Mouse (Mus musculus) embryonic facial prominence, embryonic 11.5 days (tissue): Measurements from ENCODE around the gene Gm49358. TPM values are rescaled to one million over a fixed set of nuclear protein-coding genes. Genes with fewer than 3 reads are reported as not detected.

Source experiments
- ATAC-seq: fragments of 200-750 bp; cut with Nextera tagmentation; replicated peaks from 2 replicates; pipeline ENCODE4 v1.8.0; 2017; ENCODE audit warnings: low read depth; ENCODE audit not compliant: insufficient number of reproducible peaks, low FRiP score, low TSS enrichment
- DNase-seq: peaks from one replicate; pipeline ENCODE4 v3.0.0-alpha.2; 2015; ENCODE audit warnings: low spot score
- H3K27ac ChIP-seq: fragments of 300-500 bp; sonication (generic); replicated peaks from 2 replicates; pipeline ENCODE4 v1.5.1; 2014; ENCODE audit warnings: mild to moderate bottlenecking, low read depth, low read length, control low read depth
- H3K27me3 ChIP-seq: fragments of 300-500 bp; sonication (generic); 2 replicates; pipeline ENCODE4 v1.6.1; 2014; ENCODE audit warnings: mild to moderate bottlenecking, low read length, moderate library complexity, mixed read lengths; ENCODE audit not compliant: control insufficient read depth, insufficient read depth
- H3K36me3 ChIP-seq: fragments of 300-500 bp; sonication (generic); replicated peaks from 2 replicates; pipeline ENCODE4 v1.6.1; 2014; ENCODE audit warnings: low read depth, mild to moderate bottlenecking, low read length, moderate library complexity, mixed read lengths; ENCODE audit not compliant: control insufficient read depth, insufficient read depth
- H3K4me1 ChIP-seq: fragments of 300-500 bp; sonication (generic); 2 replicates; pipeline ENCODE4 v1.6.1; 2014; ENCODE audit warnings: low read length, mixed read lengths; ENCODE audit not compliant: control insufficient read depth, insufficient read depth
- H3K4me2 ChIP-seq: fragments of 300-500 bp; sonication (generic); 2 replicates; pipeline ENCODE4 v1.6.1; 2014; ENCODE audit warnings: low read depth, mild to moderate bottlenecking, control low read depth, low read length, moderate library complexity
- H3K4me3 ChIP-seq: fragments of 300-500 bp; sonication (generic); 2 replicates; pipeline ENCODE4 v1.5.1; 2014; ENCODE audit warnings: low read depth, low read length, control low read depth
- H3K9ac ChIP-seq: fragments of 300-500 bp; sonication (generic); replicated peaks from 2 replicates; pipeline ENCODE4 v1.6.1; 2014; ENCODE audit warnings: mild to moderate bottlenecking, control low read depth, low read length
- H3K9me3 ChIP-seq: fragments of 300-500 bp; sonication (generic); replicated peaks from 2 replicates; pipeline ENCODE4 v1.6.1; 2016; ENCODE audit warnings: mild to moderate bottlenecking, low read length, inconsistent platforms, mixed read lengths; ENCODE audit not compliant: control insufficient read depth
- WGBS: fragments of 180-500 bp; shearing (Covaris S2); extraction: QIAGEN DNeasy Blood & Tissue Kit; methylation state at CpG from one replicate; pipeline ENCODE4 v1.1.7; 2014; 5-methylcytosine and 5-hydroxymethylcytosine counted together
- polyA plus RNA-seq: library from polyadenylated mRNA; unstranded; fragments of >200 nt; fragmentation: Nextera tagmentation; extraction: Ambion mirVana; gene quantifications from 2 replicates; pipeline ENCODE4 v1.2.1, GENCODE M21; 2014

Gm49358 gene
- polyA plus RNA-seq, 1 experiment from 2014 or later, result 0.31 TPM

- Histone ChIP-seq H3K27me3 (no peaks in the 10 kb centered on the region), H3K4me1 (no peaks in the 10 kb centered on the region), H3K4me3 (no peak overlapping the region), H3K4me2 (no peak overlapping the region), H3K36me3 (no peaks in the 10 kb centered on the region), H3K9me3 (no peaks in the 10 kb centered on the region), H3K27ac (no peak overlapping the region), H3K9ac (no peak overlapping the region)
- no peak for ATAC-seq
- 76% methylated on average over 9 of the region's 9 CpGs for WGBS
- no peak for DNase-seq
Observed at GRCm38 (mm10) chr10:86846926-86847467, 83.2 kb downstream of the Gm49358 start.

DNA sequence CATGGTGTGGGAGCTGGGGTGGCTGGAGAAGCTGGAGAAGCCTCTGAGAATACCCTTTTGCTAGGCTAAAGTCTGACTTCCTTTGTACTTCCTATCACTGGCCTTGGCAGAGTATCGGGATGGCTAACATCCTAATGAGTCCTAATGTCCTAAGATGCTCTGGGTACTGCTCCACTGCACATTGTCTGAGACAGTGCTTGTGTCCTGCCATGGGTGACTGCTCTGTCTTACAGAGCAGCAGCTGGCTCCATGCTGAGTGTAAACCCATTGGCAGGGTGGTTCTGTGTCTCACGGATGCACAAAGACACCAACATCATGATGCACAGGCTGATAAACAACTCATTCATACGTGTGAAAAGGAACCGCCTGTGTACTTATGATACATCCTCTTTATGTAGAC, 85.3 kb downstream of the Gm49358 start:
- no peak for DNase-seq
- WGBS, result 86% methylated on average over 4 of the region's 4 CpGs
- no peak overlapping the region for H3K9ac ChIP-seq
- no peak overlapping the region for H3K27ac ChIP-seq
- no peaks in the 10 kb centered on the region for H3K9me3 ChIP-seq
- ATAC-seq, result no peak
- H3K4me1 ChIP-seq, result no peaks in the 10 kb centered on the region
- H3K36me3 ChIP-seq, result no peaks in the 10 kb centered on the region
- no peak overlapping the region for H3K4me2 ChIP-seq
- no peak overlapping the region for H3K4me3 ChIP-seq
- H3K27me3 ChIP-seq, result no peaks in the 10 kb centered on the region

- Histone ChIP-seq H3K27ac (no peak overlapping the region), H3K9ac (no peak overlapping the region), H3K9me3 (no peaks in the 10 kb centered on the region), H3K36me3 (no peaks in the 10 kb centered on the region), H3K4me3 (no peak overlapping the region), H3K27me3 (no peaks in the 10 kb centered on the region), H3K4me1 (no peaks in the 10 kb centered on the region), H3K4me2 (no peak overlapping the region)
- DNase-seq (no peak), ATAC-seq (no peak)
- WGBS, result 85% methylated on average over 4 of the region's 4 CpGs
Observed at GRCm38 (mm10) chr10:86849508-86849907, 85.7 kb downstream of the Gm49358 start.

DNA sequence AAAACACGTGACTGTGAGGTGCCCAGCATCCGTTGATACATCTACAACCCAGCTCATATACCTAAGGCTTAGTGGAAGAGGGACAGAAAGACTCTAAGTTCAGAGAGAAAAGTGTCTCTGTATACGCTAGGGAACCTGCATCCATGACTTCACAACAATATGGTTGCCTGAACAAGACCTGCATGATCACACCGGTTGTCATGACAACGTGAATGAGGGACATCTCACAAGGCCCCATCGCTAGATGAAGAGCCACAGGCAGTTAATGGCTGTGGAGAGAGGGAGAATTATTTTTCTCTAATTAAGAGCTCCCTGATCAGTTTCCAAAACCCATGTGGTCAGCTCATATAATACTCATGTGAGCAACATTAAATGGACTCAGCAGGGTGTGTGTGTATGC, 88.4 kb downstream of the Gm49358 start:
- Histone ChIP-seq H3K36me3 (no peaks in the 10 kb centered on the region), H3K27ac (no peak overlapping the region), H3K9ac (no peak overlapping the region), H3K4me1 (no peaks in the 10 kb centered on the region), H3K9me3 (no peaks in the 10 kb centered on the region), H3K4me2 (no peak overlapping the region), H3K27me3 (no peaks in the 10 kb centered on the region), H3K4me3 (no peak overlapping the region)
- no peak for DNase-seq
- WGBS, result 84% methylated on average over 6 of the region's 6 CpGs
- ATAC-seq, result no peak

DNA sequence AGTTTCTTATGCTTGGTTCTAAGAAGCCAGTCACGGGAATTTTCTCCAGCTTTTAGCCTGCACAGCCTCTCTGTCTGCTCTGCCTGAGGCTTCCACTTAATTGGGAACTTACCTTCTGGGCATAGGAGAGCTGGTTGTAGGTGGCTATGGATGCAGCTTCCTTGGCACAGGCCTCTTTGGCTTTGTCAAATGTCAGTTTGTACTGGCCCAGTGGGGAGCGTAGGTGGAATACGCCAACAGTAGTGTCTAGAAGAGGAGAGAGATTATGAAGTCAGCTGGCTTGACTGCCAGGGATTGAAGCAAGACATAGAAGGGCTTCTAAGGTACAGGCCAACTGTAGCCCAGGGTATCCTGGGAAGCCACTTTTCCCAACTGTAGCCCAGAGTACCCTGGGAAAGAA, 89.7 kb downstream of the Gm49358 start:
- WGBS, result 85% methylated on average over 3 of the region's 3 CpGs
- no peak for ATAC-seq
- no peaks in the 10 kb centered on the region for H3K9me3 ChIP-seq
- no peaks in the 10 kb centered on the region for H3K4me1 ChIP-seq
- DNase-seq, result no peak
- no peak overlapping the region for H3K27ac ChIP-seq
- no peak overlapping the region for H3K9ac ChIP-seq
- H3K36me3 ChIP-seq, result no peaks in the 10 kb centered on the region
- no peaks in the 10 kb centered on the region for H3K27me3 ChIP-seq
- no peak overlapping the region for H3K4me2 ChIP-seq
- H3K4me3 ChIP-seq, result no peak overlapping the region

DNA sequence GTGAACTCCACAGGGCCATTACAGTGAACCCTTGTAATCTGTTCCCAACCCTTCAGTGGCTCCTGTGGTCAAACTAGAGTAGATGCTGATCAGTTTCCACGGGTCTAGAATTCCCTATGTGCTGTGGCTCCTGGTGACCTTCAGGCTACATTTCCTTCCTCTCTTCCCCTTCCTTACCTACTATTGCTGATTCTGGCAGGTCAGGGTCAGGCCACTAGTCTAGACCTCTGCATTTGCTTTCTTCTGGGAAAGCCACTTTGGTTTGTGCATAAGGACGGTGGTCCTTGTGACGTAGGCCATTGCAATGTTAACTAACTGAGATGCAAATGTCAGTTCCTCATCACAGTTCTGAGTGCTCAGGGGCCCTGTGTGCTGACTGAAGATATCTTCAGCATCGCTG, 96.6 kb downstream of the Gm49358 start:
- 71% methylated on average over 4 of the region's 4 CpGs for WGBS

DNA sequence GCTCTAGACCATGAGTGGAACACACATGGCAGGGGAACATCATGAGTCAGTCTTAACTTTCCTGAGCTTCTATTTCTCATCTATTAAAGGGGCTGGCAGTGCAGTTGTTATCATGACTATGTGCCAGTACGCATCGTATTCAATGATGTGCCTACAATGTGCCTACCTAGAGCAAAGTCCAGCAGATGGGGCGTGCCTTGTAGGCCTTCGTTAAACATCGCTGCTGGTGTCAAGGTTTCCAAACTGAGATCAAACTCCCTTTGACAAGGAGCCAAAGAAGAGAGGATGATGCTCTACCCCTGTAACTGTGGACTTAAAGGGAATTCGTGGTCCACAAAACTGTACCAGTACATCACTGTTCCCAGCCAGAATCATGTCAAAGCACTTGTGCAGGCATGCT, 98.7 kb downstream of the Gm49358 start:
- 91% methylated on average over 6 of the region's 6 CpGs for WGBS
- H3K4me2 ChIP-seq, result no peak overlapping the region
- H3K9me3 ChIP-seq, result no peaks in the 10 kb centered on the region
- H3K4me1 ChIP-seq, result no peaks in the 10 kb centered on the region
- no peak overlapping the region for H3K9ac ChIP-seq
- no peaks in the 10 kb centered on the region for H3K27me3 ChIP-seq
- DNase-seq (no peak), ATAC-seq (no peak)
- H3K36me3 ChIP-seq, result no peaks in the 10 kb centered on the region
- H3K4me3 ChIP-seq, result no peak overlapping the region
- no peak overlapping the region for H3K27ac ChIP-seq

More for the DNA sequence above, 96.6 kb downstream of the Gm49358 start:
- Histone ChIP-seq H3K4me2 (no peak overlapping the region), H3K27me3 (no peaks in the 10 kb centered on the region), H3K9me3 (no peaks in the 10 kb centered on the region), H3K27ac (no peak overlapping the region), H3K4me3 (no peak overlapping the region), H3K4me1 (no peaks in the 10 kb centered on the region), H3K9ac (no peak overlapping the region), H3K36me3 (no peaks in the 10 kb centered on the region)
- DNase-seq, result no peak
- no peak for ATAC-seq

DNA sequence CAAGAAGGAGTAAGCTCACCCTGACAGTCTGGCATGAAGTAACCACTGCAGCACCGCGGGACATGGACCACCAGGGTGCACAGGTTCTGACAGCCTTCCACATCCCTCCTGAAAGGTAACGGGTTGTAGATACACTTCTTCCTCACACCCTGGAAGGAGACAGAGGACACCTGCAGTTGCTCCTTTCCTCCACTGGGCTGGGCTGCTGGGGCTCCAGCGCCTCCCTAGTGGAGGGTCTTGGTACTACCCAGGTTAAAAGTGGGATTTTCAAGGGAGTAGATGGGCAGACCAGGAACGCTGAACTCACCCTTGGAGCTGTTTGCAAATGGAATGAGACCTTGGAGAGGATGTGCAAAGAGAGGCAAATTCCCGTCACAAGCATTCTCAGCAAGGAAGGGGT, 99.7 kb downstream of the Gm49358 start:
- ATAC-seq, result no peak
- no peaks in the 10 kb centered on the region for H3K36me3 ChIP-seq
- no peak overlapping the region for H3K9ac ChIP-seq
- H3K27ac ChIP-seq, result no peak overlapping the region
- no peaks in the 10 kb centered on the region for H3K27me3 ChIP-seq
- H3K4me3 ChIP-seq, result no peak overlapping the region
- DNase-seq, result no peak
- 78% methylated on average over 6 of the region's 6 CpGs for WGBS
- no peaks in the 10 kb centered on the region for H3K4me1 ChIP-seq
- no peaks in the 10 kb centered on the region for H3K9me3 ChIP-seq
- no peak overlapping the region for H3K4me2 ChIP-seq
